Mouse (Mus musculus): ENCODE measurements around the gene Copz1.
A peak's percentile ranks its signal among the peaks of the same experiment; 100 is the strongest.

The Copz1 gene

DNA sequence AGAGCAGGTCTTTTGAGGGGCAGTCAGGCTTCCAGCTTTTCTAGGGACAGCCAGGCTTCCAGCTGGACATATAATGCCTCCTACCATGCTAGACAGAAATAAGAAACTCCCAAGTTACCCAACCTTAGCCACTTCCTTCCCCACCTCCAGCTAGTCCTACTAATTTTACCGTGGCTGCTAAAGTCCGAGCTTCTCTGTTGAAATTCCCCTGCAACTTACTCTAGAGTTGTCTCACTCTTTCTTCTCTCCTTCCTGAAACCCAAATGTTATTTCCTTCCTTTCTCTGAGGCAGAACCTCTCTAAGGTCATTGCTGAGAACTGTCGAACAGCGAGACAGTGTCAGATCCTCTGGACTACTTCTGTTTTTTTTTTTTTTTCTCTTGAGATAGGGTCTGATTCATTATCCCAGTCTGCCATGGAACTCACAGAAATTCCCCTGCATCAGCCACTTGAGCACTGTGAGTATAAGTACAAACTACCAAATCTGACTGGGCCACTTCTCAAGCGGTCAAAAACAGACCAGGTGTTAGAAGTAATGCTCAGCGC is 37.9 kb downstream of the Copz1 start, which contains the start of gene Gpr84:
Gpr84 (minus strand) TSS at position 248 of the 546 bp plus-strand sequence.
- no peak for DNase-seq

DNA sequence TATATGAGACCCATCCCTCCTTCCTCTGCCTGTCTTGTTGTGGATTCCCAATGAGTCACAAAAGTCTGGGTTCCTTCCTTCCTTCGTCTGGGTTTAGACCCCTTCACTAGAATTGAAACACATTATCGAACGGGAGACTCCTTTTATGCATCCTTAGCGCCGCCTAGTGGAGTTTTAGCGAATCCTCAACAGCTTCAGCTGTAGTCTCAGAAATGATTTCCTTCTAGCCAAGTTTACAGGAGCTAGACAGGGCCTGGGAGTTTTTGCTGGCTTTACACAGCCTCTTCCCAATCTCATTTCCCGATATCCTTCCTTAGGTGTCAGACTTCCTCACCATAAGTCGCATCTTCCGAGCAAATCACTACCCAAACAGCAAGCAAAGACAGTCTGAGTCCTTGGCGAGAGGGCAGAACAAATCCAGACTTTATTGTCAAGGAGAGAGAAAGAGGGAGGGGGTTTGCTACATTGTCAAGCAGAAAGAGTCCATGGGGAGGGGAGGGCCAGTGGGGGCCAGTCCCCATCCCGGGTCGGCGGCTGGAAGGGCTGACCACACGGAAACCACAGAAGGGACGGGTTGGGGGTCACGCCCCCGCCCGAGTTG is 41.1 kb downstream of the Copz1 start:
- DNase-seq = no peak

DNA sequence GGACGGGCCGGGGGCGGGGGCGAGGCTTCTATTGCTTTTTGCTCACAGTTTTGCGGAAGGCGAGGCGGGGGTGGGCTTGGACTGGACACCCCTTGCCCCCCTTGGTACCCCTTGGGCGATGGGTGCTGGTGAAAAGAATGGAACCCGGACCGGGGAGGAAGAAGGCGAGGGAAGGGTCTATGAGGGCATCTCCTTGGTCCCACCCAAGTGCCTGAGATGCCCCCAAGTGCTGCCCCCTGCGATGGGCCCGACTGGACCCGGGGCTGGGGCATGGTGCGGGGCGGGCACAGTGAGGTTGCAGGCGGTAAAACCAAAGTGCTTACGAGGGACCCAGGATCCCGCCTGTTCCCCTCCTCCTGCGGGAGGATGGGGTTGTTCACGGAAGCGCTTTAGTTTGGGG is 41.7 kb downstream of the Copz1 start:
- DNase-seq = no peak

DNA sequence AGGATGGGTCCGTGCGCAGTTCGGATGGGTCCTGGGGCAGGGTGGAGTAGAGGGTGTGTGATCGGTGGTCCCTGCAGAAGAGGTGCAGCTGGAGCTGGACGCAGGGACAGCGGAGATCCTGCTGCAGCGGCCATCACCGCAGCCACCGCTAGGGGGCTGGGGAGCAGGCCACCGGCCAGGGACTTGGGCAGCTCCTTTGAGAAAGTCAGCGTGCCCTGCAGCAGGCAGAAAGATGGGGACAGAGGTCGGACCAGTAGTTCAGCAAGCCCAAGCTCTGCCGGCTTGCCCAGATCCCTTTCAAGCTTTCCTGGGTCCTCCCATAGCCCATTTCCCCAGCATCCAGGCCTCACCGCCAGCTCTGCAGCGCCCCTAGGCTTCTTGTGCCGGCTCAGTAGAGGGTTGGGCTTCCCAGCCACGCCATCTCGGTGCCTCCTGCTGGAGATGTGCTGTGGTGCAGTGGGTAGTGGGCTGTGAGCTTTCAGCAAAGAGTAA is 42.5 kb downstream of the Copz1 start:
- no peak for DNase-seq

DNA sequence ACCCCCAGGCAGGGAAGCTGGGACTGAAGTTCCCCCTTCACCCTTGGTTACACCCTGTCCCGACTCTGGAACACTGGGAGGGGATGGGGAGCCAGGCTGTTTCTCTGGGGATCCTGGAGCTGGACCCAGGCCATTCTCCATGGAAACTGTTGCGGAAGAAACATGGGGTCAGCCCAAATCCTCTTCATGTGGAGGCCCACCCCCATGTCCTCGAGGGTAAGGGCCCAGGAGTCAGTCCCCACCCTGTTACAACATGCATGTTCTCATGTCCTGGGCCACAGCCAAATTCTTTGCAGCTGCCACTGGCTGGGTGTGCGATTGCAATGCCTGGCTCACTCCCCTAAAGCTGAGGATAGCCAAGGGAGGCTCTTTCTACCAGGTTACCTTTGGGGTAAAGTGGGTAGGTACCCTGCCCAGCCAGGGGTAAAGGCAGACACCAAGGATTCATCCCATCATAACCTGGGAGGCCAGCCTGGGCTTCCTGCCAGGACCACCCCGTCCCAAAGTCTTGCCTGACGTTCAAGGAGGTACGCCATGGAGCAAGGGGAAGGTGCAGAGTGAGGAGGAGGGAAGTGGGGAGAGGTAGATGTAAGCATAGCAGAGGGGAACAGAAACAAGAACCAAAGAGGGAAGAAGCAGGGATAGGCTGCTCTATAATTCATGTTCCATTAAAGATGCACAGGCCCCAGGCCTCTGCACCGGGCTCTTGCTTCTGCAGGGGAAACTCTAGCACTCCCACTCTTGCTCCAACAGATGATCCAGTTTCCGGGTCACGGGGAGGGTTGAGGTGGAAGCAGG is 43.7 kb downstream of the Copz1 start:
- no peak for DNase-seq

DNA sequence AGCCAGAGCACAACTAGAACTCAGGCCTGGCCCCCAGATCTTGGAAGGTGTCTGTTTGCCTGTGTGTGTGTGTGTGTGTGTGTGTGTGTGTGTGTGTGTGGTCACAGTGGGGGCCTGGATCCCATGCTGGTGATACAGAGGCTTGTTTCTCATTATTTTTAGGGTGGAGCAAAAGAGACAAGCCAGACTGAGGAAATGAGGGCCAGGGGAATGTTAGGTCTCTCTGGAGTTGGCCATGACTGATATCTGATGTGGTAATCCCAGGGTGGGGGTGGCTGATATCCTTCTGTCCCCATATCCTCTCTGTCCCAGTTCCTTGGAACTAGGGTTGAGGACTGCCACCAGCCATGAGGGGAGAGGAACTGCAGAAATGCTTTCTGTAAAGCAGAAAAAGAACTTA is 44.6 kb downstream of the Copz1 start:
- no peak for DNase-seq

DNA sequence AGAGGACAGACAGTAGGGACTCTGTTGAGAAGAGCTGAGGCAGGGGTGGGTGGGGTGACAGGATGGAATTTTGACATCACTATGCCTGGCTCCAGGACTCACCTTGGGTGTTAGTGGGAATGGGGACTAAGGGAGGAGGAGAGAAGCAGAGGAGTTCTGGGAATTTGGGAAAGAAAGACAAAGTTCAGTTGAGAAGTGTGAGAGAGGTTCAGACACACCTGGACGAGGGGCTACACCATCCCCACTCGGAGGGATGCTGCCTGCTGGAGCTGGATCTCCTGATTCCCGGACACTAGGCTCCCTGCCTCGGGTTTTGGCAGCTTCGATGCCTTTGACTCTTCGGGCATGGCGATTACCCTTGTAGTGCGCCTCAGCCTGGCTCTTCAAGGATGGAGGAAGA is 45.2 kb downstream of the Copz1 start:
- DNase-seq = no peak

DNA sequence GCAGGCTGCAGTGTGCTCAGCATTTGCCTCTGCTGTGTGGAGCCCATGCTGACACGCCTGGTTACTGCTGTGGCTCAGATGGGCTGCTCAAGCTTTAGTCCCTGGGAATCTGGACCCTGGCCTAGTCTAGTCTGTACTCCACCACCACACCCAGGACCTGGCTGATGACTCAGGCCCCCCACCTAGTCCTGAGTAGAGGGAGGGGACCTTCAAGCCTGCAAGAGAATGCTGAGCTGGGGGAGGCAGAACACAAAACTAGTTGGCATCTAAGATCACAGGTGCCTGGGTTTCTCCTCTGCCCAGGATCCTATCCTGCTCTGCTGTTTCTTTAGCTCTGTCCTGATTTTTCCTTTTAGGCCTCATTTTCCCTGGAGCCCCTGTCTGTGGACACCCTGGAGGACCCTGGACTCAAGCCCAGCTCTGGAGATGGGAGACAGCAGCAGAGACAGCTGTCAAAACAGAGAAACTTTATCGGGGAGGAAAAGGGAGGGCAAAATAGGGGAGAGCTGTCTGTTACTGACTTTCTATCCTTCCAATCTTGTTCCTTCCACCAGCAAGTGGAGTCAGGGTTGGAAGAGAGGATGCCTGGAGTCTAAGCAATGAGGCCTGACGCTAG is 45.8 kb downstream of the Copz1 start:
- DNase-seq = no peak

DNA sequence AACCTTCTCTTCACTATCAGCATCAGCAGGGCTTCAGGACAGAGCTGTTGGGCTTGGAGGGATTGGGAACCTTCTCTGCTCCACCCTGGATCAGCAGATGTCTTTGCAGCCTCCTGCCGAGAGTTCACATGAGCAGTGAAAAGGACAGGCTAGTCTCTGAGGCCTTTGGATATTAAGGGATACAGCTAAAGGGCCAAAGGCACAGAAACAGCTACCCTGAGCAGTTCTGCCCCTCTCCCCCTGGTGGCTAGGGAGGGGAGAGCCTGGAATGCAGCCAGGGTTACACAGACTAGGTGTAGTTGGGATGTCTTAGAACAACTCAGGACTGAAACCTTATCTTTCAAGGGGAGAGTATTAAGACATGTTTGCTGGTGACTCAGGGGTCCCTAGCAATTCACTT is 48.6 kb downstream of the Copz1 start:
- DNase-seq = no peak

DNA sequence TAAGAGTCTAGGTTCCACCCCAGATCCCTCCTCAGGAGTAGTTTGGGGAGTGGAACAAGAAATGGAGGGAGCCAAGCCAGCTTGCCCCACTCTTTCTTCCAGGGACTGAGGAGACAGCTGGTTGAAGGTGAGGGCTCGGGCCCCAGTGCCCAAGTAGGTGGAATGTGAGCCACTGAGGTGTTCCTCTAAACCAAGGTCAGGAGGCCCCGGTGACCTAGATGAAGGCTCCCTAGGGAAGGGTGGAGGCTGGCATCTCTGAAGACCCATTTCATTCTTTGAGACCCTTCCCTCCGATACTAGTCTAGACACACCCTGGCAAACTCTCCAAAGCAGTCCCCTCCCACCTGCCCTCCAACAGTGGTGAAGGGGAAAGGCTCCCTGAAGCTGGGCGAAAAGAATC is 49.9 kb downstream of the Copz1 start:
- no peak for DNase-seq

DNA sequence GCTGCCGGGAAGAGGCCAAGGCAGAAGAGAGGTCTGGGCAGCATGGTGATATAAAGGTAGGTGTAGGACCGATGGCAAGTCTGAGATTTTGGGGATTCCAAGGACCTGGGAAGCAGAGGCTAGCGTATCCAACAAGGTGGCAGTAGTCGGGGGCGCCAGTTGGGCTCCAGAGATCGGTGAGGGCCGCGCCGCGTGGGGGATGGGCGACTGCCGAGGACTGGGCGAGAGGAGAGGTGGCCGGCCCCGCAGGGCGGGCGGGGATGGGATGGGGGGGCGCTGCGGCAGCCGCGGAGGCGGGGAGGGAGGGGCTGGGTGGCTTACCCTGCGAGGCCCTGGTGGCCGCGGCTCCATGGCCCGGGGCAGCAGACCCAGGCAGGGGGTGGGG is 50.5 kb downstream of the Copz1 start:
- peak in 1 of 2 experiments; percentile 41 for DNase-seq

DNA sequence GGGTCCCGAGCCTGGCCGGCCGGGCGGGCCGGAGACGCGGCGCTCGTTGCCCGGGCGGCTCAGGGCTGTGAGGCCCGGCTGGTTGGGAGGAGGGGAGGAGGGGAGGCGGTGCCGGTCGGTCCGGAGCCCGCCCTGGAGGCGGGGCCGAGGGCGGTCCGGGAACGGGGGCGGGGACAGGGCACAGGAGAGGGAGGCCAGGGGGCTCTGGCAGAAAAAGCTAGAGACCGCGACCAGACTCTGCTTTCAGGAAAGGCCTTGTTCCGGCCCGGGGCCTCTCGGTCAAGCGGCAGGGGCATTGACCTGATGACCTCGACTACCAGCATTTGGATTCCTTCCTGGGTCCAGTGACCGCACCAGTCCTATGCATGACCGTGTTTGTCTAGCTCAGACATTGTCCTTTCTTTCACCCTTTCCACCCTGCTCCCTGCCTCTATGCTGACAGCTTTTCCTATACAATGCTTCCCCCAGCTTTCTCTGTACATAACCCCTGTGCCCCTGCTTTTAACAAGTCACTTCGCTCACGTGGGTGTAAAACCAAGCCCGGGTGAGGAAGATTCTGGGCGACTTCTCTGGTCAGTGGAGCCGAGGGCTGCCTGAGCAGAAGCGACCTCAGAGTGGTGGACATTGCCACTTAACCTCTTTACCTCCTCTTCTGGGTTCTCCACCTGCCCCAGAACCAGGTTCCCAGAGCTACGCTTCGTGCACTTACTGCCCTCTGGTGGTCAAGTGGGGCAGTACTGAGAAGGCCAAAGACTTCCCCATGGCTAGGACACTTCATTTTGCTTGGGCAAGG is 51.1 kb downstream of the Copz1 start:
- peak; percentile 62 to 64 for DNase-seq

DNA sequence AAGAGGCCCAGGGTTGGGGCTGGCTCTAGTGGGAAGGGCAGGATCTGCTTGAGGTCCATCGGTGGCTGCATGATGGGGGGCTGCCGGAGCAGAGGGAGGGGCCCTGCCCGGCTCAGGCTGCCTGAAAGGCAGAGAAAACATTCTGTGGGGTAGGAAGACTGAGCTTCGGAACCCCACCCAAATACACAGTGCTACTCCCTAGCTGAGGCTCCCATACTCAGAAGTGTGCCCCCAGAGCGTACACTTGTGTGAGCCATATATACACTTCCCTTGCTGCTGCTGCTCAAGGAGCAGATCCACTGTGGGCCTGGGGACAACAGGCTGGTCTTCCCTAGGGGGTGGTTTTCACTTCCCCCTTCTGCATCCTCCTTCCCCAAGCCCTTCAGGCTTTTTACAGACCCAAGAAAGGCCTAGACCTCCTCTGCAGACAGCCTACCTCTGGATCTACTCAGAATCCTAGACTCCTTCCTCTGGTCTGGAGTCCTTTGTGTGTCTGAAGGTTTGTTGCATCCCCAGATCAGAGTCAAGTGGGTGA is 60.6 kb downstream of the Copz1 start:
- no peak for DNase-seq

DNA sequence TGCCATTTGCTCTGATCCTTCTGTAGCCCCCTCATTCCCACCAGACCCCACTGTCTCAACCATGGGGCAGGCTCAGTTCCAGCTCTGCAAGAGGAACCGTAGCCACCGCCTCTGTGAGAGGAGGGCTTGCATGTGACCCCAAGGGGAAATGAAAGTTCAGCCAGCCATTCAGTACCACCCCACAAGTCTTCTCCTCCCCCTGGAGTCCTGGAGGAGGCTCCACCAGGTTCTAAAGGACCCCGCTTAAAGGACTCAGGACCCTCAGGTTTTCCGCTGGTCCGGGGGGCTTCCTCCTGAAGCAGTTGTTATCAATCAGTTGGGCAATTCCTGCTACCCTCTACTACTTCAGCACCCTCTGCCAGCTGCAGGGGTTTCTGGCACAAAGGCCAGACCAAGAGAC is 61.2 kb downstream of the Copz1 start:
- no peak for DNase-seq

DNA sequence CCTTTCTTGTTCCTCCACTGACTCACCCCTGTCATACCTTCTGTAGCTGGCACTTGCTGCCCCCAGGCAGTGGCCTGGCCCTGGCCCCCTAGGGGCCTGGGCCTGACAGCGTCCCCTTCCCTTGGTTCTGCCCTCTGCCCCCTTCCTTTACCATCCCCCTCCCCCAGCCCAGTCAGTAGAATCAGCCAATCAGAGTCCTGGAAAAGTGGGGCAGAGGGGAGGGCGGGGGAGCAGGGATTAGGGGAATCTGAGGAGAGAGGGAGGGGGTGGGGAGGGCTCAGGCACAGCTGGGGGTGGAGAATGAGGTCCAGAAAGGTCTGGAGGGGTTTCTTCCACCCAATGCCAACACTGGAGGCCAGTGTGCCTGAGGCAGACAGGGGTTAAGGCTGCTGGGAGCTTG is 61.7 kb downstream of the Copz1 start:
- no peak for DNase-seq

DNA sequence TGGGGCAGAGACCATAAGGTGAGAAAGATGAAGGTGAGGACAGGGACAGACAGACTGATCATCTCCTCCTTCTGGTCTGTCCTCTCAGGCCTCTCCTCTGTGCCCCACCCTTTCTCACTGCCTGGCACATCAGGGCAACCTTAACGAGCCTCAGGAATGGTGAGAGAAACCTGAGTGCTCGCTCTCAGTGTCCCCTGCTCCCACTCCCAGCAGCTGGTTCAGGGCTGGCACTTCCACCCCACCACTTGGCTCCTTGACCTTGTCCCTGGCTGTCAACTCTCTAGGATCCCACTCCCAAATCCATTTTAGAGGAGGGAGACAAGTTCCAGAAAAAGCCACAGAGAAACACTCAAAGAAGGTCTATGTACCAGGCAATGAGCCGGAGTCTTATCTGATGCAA is 62.5 kb downstream of the Copz1 start:
- DNase-seq = no peak

DNA sequence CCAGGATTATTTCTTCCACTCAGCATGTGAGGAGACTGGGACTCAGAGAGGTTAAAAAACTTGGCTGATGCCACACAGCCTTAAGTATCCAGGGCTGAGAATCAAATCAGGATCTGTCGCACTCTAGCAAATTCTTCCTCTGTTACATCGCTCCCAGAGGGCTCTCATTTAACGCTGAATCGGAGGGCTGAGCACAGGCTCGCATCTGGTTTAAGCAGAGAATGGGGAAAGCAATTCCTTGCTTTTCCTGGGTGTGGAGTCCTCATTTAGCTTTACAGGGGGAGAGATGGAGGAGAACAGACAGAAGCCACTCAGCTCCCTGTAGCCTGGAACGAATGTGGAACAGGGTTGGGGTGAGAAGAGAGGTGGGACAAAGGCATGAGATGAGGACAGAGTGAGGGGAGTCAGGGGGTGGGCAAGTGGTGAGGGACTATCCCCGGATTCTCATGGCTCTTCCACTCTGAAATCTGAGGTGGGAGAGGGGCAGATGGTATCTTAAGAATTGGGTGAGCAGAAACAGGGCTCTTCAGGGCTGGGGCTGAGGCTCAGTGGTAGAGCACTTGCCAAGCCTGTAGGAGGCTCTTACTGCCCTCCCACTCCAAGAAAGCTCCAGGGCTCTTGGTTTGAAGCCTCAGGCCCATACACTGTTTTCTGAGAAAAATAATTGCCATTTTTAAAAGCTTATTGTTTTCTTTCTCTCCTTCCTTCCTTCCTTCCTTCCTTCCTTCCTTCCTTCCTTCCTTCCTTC is 63.1 kb downstream of the Copz1 start:
- no peak for DNase-seq

DNA sequence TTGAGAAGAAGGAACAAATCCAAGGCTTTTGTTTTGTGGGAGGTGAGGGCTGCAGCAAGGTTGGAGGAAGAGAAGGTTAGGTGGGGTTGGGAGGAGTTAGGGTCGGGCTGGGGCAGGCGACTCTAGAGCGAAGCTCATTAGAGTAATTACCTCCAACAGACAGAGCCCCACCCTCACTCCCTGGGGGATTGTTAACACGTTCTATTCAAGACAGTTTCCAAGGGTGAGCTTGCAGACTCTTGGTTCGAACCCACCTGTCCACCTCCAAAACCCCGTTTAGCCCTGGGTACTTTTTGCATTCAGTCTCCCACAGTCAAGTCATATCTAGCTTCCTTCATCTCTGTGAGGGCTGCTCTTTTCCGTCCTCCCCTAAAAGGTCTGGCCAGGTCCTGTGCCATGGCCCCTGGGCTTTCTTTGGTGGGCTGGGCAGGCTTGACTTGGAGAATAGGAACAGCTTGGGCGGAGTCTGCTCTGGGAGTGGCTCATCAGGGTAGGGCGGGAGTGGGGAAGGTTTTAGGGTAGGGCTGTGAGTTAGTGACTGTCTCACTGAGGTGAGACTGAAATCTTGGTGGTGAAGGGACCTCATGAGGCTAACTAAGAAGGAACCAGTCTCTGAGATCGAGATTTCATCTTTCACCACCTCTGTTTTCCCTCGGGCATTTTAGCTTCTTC is 64.6 kb downstream of the Copz1 start:
- DNase-seq = no peak

DNA sequence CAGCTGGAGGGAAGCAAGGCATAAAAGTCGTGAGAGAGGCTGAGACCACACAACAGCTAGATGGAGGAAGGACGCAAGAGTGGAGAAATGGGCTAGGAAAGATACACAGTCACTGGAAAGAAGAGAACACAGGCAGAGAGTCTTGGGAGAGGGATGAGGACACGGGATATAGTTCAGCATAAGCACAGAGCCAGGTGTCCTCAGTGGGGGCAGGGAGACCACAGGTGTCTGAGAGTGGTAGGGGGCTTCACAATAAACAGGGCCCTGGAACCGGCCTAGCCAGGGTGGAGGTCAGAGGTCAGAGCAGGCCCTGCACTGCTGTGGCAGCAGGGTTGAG is 66.3 kb downstream of the Copz1 start:
- DNase-seq = no peak

DNA sequence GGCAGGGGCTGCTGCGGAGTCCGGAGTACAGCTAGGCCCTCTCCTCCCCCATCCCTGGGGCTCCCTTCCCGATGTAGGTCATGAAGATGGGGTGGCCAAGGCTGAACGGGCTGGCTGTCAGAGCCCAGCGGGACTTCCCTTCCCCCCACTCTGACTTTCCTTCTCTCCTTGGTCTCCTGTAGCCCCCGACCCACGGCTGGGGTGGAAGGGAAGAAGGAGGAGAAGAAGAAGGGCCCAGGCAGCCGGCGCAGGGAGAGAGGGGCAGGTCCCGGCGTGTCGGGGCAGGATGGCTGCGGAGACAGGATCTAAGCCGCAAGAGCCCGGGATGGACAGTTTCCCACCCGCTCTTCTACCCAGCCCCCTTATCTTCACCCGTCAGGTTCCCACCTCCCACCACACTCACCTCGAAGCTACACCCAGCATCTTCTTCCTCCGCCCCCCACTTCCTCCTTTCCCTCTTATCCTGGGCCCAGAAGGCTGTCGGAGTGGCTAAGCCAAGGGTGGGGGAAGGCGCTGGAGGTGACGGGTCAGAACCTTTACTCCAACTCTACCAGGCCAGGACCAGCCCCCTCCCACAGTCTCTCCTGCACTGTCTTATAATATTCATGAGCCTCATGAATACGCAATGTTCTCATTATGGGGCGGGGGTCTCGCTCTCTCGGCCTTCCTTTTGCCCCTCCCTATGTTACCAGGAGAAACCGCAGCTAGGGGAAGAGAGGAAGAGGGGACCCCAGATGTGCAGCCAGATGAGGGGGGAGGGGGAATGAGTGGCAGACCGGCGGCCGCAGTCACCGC is 66.8 kb downstream of the Copz1 start:
- peak in 1 of 2 experiments; percentile 52 for DNase-seq

DNA sequence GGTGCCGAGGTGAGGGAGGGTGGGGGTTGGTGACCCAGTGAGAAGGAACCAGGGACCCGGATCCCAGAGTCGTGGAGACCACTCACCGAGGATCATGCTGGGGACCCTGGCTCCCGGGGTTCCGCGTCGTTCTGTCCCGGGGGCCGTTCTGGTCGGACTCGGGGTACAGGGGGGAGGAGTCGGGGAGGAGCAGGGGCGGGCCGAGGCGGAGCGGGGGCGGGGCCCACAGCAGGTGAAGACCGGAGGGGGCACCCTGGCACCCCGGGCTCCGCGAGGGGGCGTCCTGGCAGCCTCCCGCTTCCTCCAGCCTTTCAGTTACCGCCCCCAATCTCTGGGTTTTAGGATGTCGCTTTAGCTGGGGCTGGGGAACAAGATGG is 67.4 kb downstream of the Copz1 start, which contains the start of gene Zfp385a:
Zfp385a (minus strand) TSS at position 133 of the 377 bp plus-strand sequence.
- peak; percentile 69 to 72 for DNase-seq

Measured in thymus, adult 18-20 months (tissue).